Mouse (Mus musculus) intestine, embryonic 15.5 days (tissue): Measurements from ENCODE around the gene Cyth1. TPM values are rescaled to one million over a fixed set of nuclear protein-coding genes. Genes with fewer than 3 reads are reported as not detected.

ENCODE experiments used
- ATAC-seq: fragments of 200-750 bp; cut with Nextera tagmentation; 2 replicates; pipeline ENCODE4 v1.8.0; 2017; ENCODE audit warnings: moderate TSS enrichment, moderate library complexity
- H3K27ac ChIP-seq: fragments of 300-500 bp; sonication (generic); 2 replicates; pipeline ENCODE4 v1.5.1; 2015; ENCODE audit warnings: mild to moderate bottlenecking, inconsistent platforms
- H3K27me3 ChIP-seq: fragments of 300-500 bp; sonication (generic); replicated peaks from 2 replicates; pipeline ENCODE4 v1.6.1; 2015; ENCODE audit warnings: inconsistent platforms
- H3K36me3 ChIP-seq: fragments of 300-500 bp; sonication (generic); 2 replicates; pipeline ENCODE4 v1.6.1; 2015; ENCODE audit warnings: inconsistent platforms
- H3K4me1 ChIP-seq: fragments of 300-500 bp; sonication (generic); replicated peaks from 2 replicates; pipeline ENCODE4 v1.6.1; 2015; ENCODE audit warnings: inconsistent platforms
- H3K4me2 ChIP-seq: fragments of 300-500 bp; sonication (generic); replicated peaks from 2 replicates; pipeline ENCODE4 v1.6.1; 2015; ENCODE audit warnings: mild to moderate bottlenecking, inconsistent platforms
- H3K4me3 ChIP-seq: fragments of 300-500 bp; sonication (generic); replicated peaks from 2 replicates; pipeline ENCODE4 v1.5.1; 2015; ENCODE audit warnings: inconsistent platforms
- H3K9ac ChIP-seq: fragments of 300-500 bp; sonication (generic); 2 replicates; pipeline ENCODE4 v1.6.1; 2015; ENCODE audit warnings: inconsistent platforms
- H3K9me3 ChIP-seq: fragments of 300-500 bp; sonication (generic); 2 replicates; pipeline ENCODE4 v1.6.1; 2016; ENCODE audit warnings: inconsistent platforms
- WGBS: fragments of 180-500 bp; shearing (Covaris S2); methylation state at CpG from one replicate; pipeline ENCODE4 v1.1.7; 2015; 5-methylcytosine and 5-hydroxymethylcytosine counted together
- polyA plus RNA-seq: library from polyadenylated mRNA; unstranded; fragments of >200 nt; fragmentation: Nextera tagmentation; extraction: Ambion mirVana; gene quantifications from 2 replicates; pipeline ENCODE4 v1.2.1, GENCODE M21; 2015

The Cyth1 gene
- polyA plus RNA-seq, 1 experiment from 2014 or later, result 12.1 TPM

DNA sequence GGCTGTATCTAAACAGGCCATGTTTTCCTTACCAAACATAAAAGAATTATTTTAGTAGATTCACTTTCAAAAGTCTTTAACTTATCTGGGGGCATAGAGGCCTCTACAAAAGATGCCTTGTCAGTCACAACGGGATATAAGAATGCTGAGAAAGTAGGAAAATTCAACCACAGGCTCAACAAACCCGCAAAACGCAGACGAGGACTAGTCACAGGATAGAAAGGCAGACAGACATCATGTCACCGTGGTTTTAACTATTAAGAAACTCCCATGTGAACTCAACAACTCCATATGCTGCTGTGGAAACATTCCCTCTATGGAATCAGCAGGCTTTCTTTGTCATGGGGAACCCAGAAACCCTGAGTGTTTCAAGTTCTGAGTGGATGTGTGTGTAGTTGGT lies 18.5 kb downstream of the Cyth1 start:
- Histone ChIP-seq H3K4me2 (no peak overlapping the region), H3K9ac (no peak overlapping the region), H3K36me3 (no peaks in the 10 kb centered on the region), H3K27ac (no peak overlapping the region), H3K9me3 (no peaks in the 10 kb centered on the region), H3K4me1 (0 out of 2 replicates have a peak, but pooled peaks cover 3% of the 10 kb centered on the region), H3K4me3 (no peak overlapping the region), H3K27me3 (no peaks in the 10 kb centered on the region)
- ATAC-seq, result no peak
- 89% methylated on average over 5 of the region's 5 CpGs for WGBS

DNA sequence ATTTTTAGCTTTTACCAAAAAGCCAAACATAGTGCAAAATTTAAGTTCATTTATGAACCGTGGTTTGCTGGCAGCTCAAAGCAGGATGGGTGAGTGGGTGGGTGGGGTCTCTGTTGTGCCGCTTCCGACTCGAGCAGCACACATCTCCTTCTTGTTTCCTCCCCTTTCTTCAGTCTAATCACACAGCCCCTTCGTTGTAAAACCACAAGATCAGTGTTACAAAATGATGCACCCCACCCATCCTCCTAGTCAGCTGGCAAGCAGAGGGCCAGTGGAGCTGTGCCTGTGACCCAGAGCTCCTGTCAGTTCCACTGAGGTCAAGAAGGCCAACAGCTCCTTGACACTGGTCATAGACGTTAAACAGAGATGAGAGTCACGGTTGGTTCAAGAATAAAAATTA lies 20.7 kb downstream of the Cyth1 start:
- H3K4me3 ChIP-seq, result no peak overlapping the region
- H3K4me1 ChIP-seq, result peaks cover 8% of the 10 kb centered on the region; the same call in 1 of the 2 replicates
- no peak overlapping the region for H3K4me2 ChIP-seq
- H3K9me3 ChIP-seq, result no peaks in the 10 kb centered on the region
- H3K9ac ChIP-seq, result no peak overlapping the region
- no peak overlapping the region for H3K27ac ChIP-seq
- no peak for ATAC-seq
- WGBS, result 62% methylated on average over 7 of the region's 7 CpGs
- H3K27me3 ChIP-seq, result no peaks in the 10 kb centered on the region
- H3K36me3 ChIP-seq, result no peaks in the 10 kb centered on the region

- H3K4me3 ChIP-seq, result no peak overlapping the region
- no peak overlapping the region for H3K27ac ChIP-seq
- H3K4me2 ChIP-seq, result no peak overlapping the region
- no peaks in the 10 kb centered on the region for H3K27me3 ChIP-seq
- no peak overlapping the region for H3K9ac ChIP-seq
- no peaks in the 10 kb centered on the region for H3K36me3 ChIP-seq
- ATAC-seq, result no peak
- H3K9me3 ChIP-seq, result no peaks in the 10 kb centered on the region
- H3K4me1 ChIP-seq, result peaks cover 9% of the 10 kb centered on the region
- WGBS, result 75% methylated on average over 7 of the region's 7 CpGs
These were observed 21.5 kb downstream of the Cyth1 start for GRCm38 (mm10) chr11:118226850-118227249.

- Histone ChIP-seq H3K9ac (no peak overlapping the region), H3K4me1 (peaks cover 9% of the 10 kb centered on the region), H3K36me3 (no peaks in the 10 kb centered on the region), H3K4me2 (no peak overlapping the region), H3K27ac (no peak overlapping the region), H3K27me3 (no peaks in the 10 kb centered on the region), H3K4me3 (no peak overlapping the region), H3K9me3 (no peaks in the 10 kb centered on the region)
- ATAC-seq, result no peak
- WGBS, result 76% methylated on average over 1 of the region's 1 CpGs
These were observed 22.5 kb downstream of the Cyth1 start for GRCm38 (mm10) chr11:118225862-118226261.

GRCm38 (mm10) chr11:118225056-118225836 lies 23.1 kb downstream of the Cyth1 start:
- H3K4me2 ChIP-seq, result no peak overlapping the region
- ATAC-seq, result no peak
- H3K4me3 ChIP-seq, result no peak overlapping the region
- no peaks in the 10 kb centered on the region for H3K27me3 ChIP-seq
- WGBS, result 79% methylated on average over 12 of the region's 12 CpGs
- H3K4me1 ChIP-seq, result peaks cover 9% of the 10 kb centered on the region
- H3K9me3 ChIP-seq, result no peaks in the 10 kb centered on the region
- H3K36me3 ChIP-seq, result no peaks in the 10 kb centered on the region
- H3K27ac ChIP-seq, result no peak overlapping the region
- H3K9ac ChIP-seq, result no peak overlapping the region

DNA sequence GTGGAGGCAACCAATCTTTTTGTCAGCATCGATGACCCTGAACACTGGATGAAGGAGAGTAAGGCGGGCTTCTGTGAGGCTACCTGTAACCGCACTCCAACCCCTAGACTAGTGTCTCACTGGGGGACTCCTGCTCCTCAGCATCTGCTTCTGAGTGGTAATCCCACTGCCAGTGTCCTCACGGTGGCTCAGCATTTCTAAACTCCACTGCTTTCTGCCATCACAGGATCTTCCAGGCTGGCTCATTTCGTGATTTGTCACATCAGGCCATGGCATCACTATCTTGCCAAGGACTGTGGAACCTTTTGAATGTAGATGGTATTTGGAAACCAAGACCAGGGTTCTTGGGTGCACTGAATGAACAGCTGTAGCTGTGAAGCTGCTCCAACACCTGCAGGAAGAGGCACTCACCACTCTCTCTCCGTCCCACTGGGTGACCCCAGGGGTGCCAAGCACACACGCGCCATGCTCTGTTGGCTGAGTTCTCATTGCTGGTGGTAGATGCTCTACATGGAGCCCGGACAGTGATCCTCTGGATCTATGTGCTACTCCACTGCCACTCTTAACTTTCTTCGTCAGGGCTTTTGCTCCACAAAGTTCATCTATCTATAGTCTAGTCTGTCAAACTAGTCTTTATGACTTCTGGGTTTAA lies 24.9 kb downstream of the Cyth1 start:
- Histone ChIP-seq H3K4me2 (no peak overlapping the region), H3K4me1 (peaks cover 9% of the 10 kb centered on the region), H3K4me3 (no peak overlapping the region), H3K9ac (no peak overlapping the region), H3K27me3 (no peaks in the 10 kb centered on the region), H3K27ac (no peak overlapping the region), H3K9me3 (no peaks in the 10 kb centered on the region), H3K36me3 (no peaks in the 10 kb centered on the region)
- WGBS, result 84% methylated on average over 10 of the region's 10 CpGs
- ATAC-seq, result no peak

- no peaks in the 10 kb centered on the region for H3K36me3 ChIP-seq
- no peak overlapping the region for H3K27ac ChIP-seq
- no peak overlapping the region for H3K4me2 ChIP-seq
- no peak overlapping the region for H3K9ac ChIP-seq
- H3K4me3 ChIP-seq, result no peak overlapping the region
- no peak for ATAC-seq
- 87% methylated on average over 5 of the region's 5 CpGs for WGBS
- peaks cover 9% of the 10 kb centered on the region for H3K4me1 ChIP-seq
- H3K27me3 ChIP-seq, result no peaks in the 10 kb centered on the region
- no peaks in the 10 kb centered on the region for H3K9me3 ChIP-seq
These were observed 25.5 kb downstream of the Cyth1 start for GRCm38 (mm10) chr11:118222917-118223316.

- WGBS, result 41% methylated on average over 6 of the region's 6 CpGs
- ATAC-seq, result no peak
- no peak overlapping the region for H3K9ac ChIP-seq
- no peaks in the 10 kb centered on the region for H3K9me3 ChIP-seq
- H3K4me2 ChIP-seq, result no peak overlapping the region
- no peaks in the 10 kb centered on the region for H3K36me3 ChIP-seq
- no peaks in the 10 kb centered on the region for H3K27me3 ChIP-seq
- H3K4me1 ChIP-seq, result peaks cover 9% of the 10 kb centered on the region
- H3K27ac ChIP-seq, result no peak overlapping the region
- H3K4me3 ChIP-seq, result no peak overlapping the region
These were observed 26.0 kb downstream of the Cyth1 start for GRCm38 (mm10) chr11:118222351-118222885.

DNA sequence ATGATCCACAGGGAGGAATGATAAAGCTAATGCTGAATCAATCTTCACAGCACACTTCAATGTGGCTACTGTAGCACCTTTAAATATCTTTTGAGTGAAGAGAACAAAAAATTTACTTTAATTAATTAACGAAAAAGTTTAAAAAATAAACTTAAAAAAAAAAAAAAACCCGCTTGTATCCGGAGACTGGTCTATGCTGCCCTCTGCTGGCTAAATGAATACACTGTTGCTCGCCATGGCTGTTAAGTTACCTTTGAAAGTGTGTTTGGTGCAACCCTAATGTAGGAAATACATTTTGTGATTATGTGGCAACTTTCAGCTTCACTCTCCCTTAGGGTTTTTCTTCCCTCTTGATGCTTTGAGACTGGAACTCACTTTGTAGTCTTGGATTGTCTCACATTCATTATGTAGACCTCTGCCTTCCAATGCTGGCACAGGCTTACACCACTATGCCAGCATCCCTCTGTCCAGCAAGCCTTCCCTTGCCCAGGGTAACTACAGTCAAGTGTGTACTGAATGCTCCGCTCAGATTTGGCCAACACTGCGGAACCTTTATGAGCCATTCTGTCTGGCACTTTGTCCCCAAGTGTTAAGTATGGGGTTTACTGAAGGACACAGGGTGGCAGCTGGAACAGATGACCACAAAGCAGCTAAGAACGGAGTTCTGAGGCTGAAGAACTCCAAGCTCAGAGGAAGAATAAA lies 27.7 kb downstream of the Cyth1 start:
- Histone ChIP-seq H3K4me2 (no peak overlapping the region), H3K9ac (no peak overlapping the region), H3K4me3 (no peak overlapping the region), H3K27ac (no peak overlapping the region), H3K9me3 (no peaks in the 10 kb centered on the region), H3K4me1 (peaks cover 11% of the 10 kb centered on the region), H3K36me3 (no peaks in the 10 kb centered on the region), H3K27me3 (no peaks in the 10 kb centered on the region)
- WGBS, result 24% methylated on average over 7 of the region's 7 CpGs
- no peak for ATAC-seq

DNA sequence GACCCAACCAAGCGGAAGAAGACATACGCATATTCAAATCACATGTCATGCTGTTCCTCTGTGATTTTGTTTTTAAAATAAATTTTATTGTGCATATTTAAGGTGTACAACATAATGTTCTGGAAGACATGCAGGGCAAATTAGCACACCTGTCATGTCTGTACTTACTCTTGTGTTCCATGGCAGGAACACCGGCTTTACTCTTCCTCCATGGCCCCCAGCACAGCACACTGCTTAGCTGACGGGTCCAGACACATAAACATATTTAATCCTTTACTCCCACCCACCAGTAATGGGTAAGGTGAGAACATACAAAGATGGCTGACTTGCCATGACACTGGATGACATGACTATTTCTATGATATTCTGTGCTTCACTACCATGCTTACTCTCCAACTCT lies 29.3 kb downstream of the Cyth1 start:
- H3K27me3 ChIP-seq, result no peaks in the 10 kb centered on the region
- H3K27ac ChIP-seq, result no peak overlapping the region
- H3K9ac ChIP-seq, result no peak overlapping the region
- H3K36me3 ChIP-seq, result no peaks in the 10 kb centered on the region
- H3K4me2 ChIP-seq, result no peak overlapping the region
- WGBS, result 94% methylated on average over 4 of the region's 4 CpGs
- H3K4me1 ChIP-seq, result peaks cover 14% of the 10 kb centered on the region
- H3K4me3 ChIP-seq, result no peak overlapping the region
- no peaks in the 10 kb centered on the region for H3K9me3 ChIP-seq
- no peak for ATAC-seq

DNA sequence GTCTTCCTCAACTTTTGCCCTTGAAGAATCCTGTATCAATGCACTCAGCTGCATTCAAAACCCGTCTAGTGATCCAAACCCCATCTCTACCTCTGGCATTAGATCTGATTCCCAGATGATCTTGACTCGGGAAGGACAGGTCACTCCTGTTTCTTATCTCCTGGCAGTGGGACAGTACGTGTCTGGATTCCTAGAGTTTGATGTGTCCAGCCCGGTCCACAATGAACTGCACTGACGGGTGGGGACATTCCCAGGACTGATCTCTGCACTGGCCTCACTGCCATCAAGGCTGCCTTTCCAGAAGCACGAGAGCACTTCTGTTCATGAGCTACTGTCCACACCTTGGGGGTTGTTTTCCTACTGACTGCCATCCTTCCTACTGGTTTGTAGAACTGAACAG lies 31.9 kb downstream of the Cyth1 start:
- Histone ChIP-seq H3K4me3 (no peak overlapping the region), H3K9me3 (no peaks in the 10 kb centered on the region), H3K36me3 (no peaks in the 10 kb centered on the region), H3K27ac (no peak overlapping the region), H3K4me1 (peaks cover 19% of the 10 kb centered on the region), H3K9ac (no peak overlapping the region), H3K27me3 (no peaks in the 10 kb centered on the region), H3K4me2 (no peak overlapping the region)
- no peak for ATAC-seq
- WGBS, result 75% methylated on average over 6 of the region's 6 CpGs

DNA sequence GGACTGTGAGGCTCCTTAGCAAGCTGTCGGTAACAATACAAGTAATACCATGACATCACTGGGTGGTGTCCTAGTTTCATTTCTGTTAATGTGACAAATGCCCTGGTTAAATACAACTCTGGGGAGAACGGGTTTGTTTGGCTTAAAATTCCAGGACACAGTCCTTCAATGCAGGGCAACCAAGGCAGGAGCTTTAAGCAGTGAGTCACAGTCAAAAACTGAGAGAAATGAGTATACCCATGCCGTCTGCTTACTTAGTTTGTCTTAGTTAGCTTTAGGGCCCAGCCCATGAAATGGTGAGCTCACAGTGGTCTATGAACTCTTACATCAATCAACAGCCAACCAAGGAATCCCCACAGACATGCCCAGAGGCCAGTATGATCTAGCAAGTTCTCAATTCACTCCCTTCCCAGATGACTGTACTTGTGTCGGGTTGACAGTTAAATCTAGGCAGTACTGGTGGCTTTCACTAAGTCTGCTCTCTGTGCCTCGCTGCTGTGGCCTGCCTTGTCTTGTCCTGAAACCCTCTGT lies 32.4 kb downstream of the Cyth1 start:
- Histone ChIP-seq H3K27me3 (no peaks in the 10 kb centered on the region), H3K36me3 (no peaks in the 10 kb centered on the region), H3K4me3 (no peak overlapping the region), H3K27ac (no peak overlapping the region), H3K9ac (no peak overlapping the region), H3K4me2 (no peak overlapping the region), H3K9me3 (no peaks in the 10 kb centered on the region), H3K4me1 (peaks cover 24% of the 10 kb centered on the region)
- ATAC-seq, result no peak
- 56% methylated on average over 5 of the region's 5 CpGs for WGBS
